Mouse (Mus musculus) ovary, adult 18-20 months (tissue): ENCODE results near the gene Gm14435.
"Not testable (repeated sequence)": the region's sequence is repeated elsewhere in the genome, so short reads cannot be mapped to it uniquely, and the experiment has no call there.

Experiments used
- DNase-seq: peaks from one replicate; pipeline ENCODE4 v3.0.0; 2022; ENCODE audit warnings: low spot score, mixed read lengths

Gene Gm14435

DNA sequence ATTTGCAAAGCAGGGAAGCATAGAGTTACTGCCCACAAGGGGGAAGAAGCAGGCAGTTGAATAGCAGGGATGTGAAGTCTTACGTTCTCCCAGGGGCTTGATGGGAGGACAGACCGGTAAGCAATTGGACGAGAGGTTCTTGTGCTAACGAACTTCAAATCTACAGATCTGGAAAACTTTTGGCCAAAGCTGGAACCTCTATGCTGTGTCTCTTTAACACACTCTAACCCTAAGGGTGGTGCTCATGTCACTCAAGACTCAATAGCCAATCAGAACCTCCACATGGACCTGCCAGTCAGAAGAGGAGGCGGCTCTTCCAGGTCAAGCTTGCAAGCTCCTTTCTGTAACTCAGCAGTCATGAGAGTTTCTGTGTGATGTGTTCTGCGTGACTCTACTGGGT is at the start of gene Gm14435:
Gene Gm14435, plus strand, starts transcription at position 301 of the 400 bp plus-strand sequence.
- DNase-seq: not testable (repeated sequence)
